Mouse (Mus musculus) megakaryocyte, embryonic 14.5 days (primary cell): ENCODE data around the gene Tnks2.

Experiments
- FLI1 ChIP-seq: IDR thresholded peaks from 2 replicates; pipeline ENCODE4 v1.6.1; 2012; ENCODE audit warnings: low read length, inconsistent platforms, mixed read lengths
- GATA1 ChIP-seq: IDR thresholded peaks from 3 replicates; pipeline ENCODE4 v1.6.1; 2012; ENCODE audit warnings: mixed read lengths, low read length, inconsistent platforms, borderline replicate concordance

- TF ChIP-seq FLI1 (no peak), GATA1 (no peak)
These were observed 33.7 kb upstream of the Tnks2 start for GRCm38 (mm10) chr19:36800288-36800687.
